Mouse (Mus musculus) heart, adult 2 months (tissue): ENCODE measurements around the gene Lsmem1.

Source experiments
- CTCF ChIP-seq: fragments of 200-600 bp; IDR thresholded peaks from 2 replicates; pipeline ENCODE4 v1.8.1; 2022; ENCODE audit warnings: antibody characterized with exemption, mild to moderate bottlenecking, moderate library complexity
- EP300 ChIP-seq: fragments of 200-500 bp; IDR thresholded peaks from 2 replicates; pipeline ENCODE4 v1.6.1; 2011; ENCODE audit warnings: low read depth, low read length, control low read depth; ENCODE audit not compliant: insufficient read depth
- POLR2A ChIP-seq: fragments of 200-500 bp; IDR thresholded peaks from 2 replicates; pipeline ENCODE4 v1.6.1; 2011; ENCODE audit warnings: mild to moderate bottlenecking, low read depth, low read length, control low read depth; ENCODE audit not compliant: insufficient read depth

GRCm38 (mm10) chr12:40222251-40223081 lies 23.2 kb upstream of the Lsmem1 start:
- TF ChIP-seq POLR2A (peak; percentile 73), CTCF (peak; percentile 55), EP300 (peak; percentile 89)
